Mouse (Mus musculus) limb, embryonic 13.5 days (tissue): Measurements from ENCODE around the gene Gstp1. TPM values are rescaled to one million over a fixed set of nuclear protein-coding genes. Genes with fewer than 3 reads are reported as not detected.

Source experiments
- ATAC-seq: fragments of 200-750 bp; cut with Nextera tagmentation; 2 replicates; pipeline ENCODE4 v1.8.0; 2017; ENCODE audit warnings: low read depth, moderate number of reproducible peaks, moderate TSS enrichment; ENCODE audit not compliant: low FRiP score
- H3K27ac ChIP-seq: fragments of 300-500 bp; sonication (generic); 2 replicates; pipeline ENCODE4 v1.5.1; 2015; ENCODE audit warnings: inconsistent platforms, mild to moderate bottlenecking, moderate library complexity
- H3K27me3 ChIP-seq: fragments of 300-500 bp; sonication (generic); 2 replicates; pipeline ENCODE4 v1.6.1; 2015; ENCODE audit warnings: mild to moderate bottlenecking, inconsistent platforms
- H3K36me3 ChIP-seq: fragments of 300-500 bp; sonication (generic); 2 replicates; pipeline ENCODE4 v1.6.1; 2015; ENCODE audit warnings: inconsistent platforms, mild to moderate bottlenecking, moderate library complexity
- H3K4me1 ChIP-seq: fragments of 300-500 bp; sonication (generic); 2 replicates; pipeline ENCODE4 v1.6.1; 2015; ENCODE audit warnings: inconsistent platforms
- H3K4me2 ChIP-seq: fragments of 300-500 bp; sonication (generic); replicated peaks from 2 replicates; pipeline ENCODE4 v1.6.1; 2015; ENCODE audit warnings: inconsistent platforms, mild to moderate bottlenecking, moderate library complexity
- H3K4me3 ChIP-seq: fragments of 300-500 bp; sonication (generic); 2 replicates; pipeline ENCODE4 v1.5.1; 2015; ENCODE audit warnings: moderate library complexity, mild to moderate bottlenecking, inconsistent platforms
- H3K9ac ChIP-seq: fragments of 300-500 bp; sonication (generic); 2 replicates; pipeline ENCODE4 v1.6.1; 2015; ENCODE audit warnings: mild to moderate bottlenecking, inconsistent platforms
- H3K9me3 ChIP-seq: fragments of 300-500 bp; sonication (generic); 2 replicates; pipeline ENCODE4 v1.6.1; 2016; ENCODE audit warnings: inconsistent platforms
- WGBS: fragments of 180-500 bp; shearing (Covaris S2); methylation state at CpG from one replicate; pipeline ENCODE4 v1.1.7; 2015; 5-methylcytosine and 5-hydroxymethylcytosine counted together
- polyA plus RNA-seq: library from polyadenylated mRNA; unstranded; fragments of >200 nt; fragmentation: Nextera tagmentation; extraction: Ambion mirVana; gene quantifications from 2 replicates; pipeline ENCODE4 v1.2.1, GENCODE M21; 2015

Gstp1 gene
- polyA plus RNA-seq, 1 experiment from 2014 or later, result 573 TPM

- no peak overlapping the region for H3K27ac ChIP-seq
- H3K36me3 ChIP-seq, result no peaks in the 10 kb centered on the region
- H3K9me3 ChIP-seq, result 0 out of 2 replicates have a peak, but pooled peaks cover 6% of the 10 kb centered on the region
- H3K4me2 ChIP-seq, result no peak overlapping the region
- no peak for ATAC-seq
- H3K4me3 ChIP-seq, result no peak overlapping the region
- no peaks in the 10 kb centered on the region for H3K27me3 ChIP-seq
- no peak overlapping the region for H3K9ac ChIP-seq
- H3K4me1 ChIP-seq, result no peaks in the 10 kb centered on the region
Measured at GRCm38 (mm10) chr19:4027576-4027975, 10.2 kb downstream of the Gstp1 start.

GRCm38 (mm10) chr19:4023185-4023584 lies 14.6 kb downstream of the Gstp1 start:
- Histone ChIP-seq H3K4me2 (no peak overlapping the region), H3K27ac (no peak overlapping the region), H3K4me1 (peaks cover 8% of the 10 kb centered on the region; the same call in 1 of the 2 replicates), H3K9me3 (0 out of 2 replicates have a peak, but pooled peaks cover 6% of the 10 kb centered on the region), H3K27me3 (no peaks in the 10 kb centered on the region), H3K4me3 (no peak overlapping the region), H3K36me3 (no peaks in the 10 kb centered on the region), H3K9ac (no peak overlapping the region)
- WGBS, result 74% methylated on average over 7 of the region's 7 CpGs
- ATAC-seq, result no peak

DNA sequence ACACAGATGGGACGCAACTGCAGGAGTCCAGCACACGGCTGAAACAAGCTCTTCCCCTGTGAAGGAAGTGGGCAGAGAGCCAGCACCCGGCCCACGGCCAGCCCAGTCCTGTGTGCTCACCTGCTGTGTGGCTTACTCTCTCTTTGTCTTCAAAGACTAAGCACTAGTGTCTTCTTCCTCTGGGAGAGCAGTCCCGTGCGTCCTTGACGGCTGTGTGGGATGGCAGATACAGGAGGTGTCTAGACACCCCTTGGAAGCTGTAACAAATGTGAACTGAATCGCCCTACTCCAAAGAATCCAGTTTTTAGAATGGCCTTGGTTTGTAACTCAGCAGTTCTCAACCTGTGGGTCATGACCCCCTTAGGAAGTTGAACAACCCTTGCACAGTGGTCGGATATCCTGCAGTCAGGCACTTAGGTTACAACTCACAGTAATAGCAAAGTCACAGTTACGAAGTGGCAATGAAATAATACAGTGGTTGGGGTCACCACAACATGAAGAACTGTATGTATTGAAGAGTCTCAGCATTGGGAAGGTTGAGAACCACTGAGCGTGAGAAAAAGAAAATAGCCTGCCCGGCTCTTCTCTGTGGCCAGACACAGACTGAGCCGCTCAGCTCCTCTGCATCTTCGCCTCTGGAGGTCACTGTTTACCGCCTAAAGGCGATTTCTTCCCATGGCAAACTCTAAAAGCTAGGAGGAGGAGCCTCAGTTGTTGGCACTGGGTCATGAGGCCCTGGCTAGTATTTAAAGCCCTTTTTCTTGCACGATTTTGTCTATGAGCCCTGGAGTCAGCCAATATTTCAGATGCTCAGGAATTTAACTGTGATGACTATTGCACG lies 18.8 kb downstream of the Gstp1 start:
- Histone ChIP-seq H3K9ac (no peak overlapping the region), H3K27ac (no peak overlapping the region), H3K27me3 (no peaks in the 10 kb centered on the region), H3K4me2 (no peak overlapping the region), H3K4me1 (peaks cover 8% of the 10 kb centered on the region; the same call in 1 of the 2 replicates), H3K4me3 (no peak overlapping the region), H3K36me3 (no peaks in the 10 kb centered on the region), H3K9me3 (no peaks in the 10 kb centered on the region)
- ATAC-seq, result peak; percentile 86
- WGBS, result 39% methylated on average over 18 of the region's 18 CpGs

- no peak for ATAC-seq
- Histone ChIP-seq H3K4me2 (no peak overlapping the region), H3K36me3 (no peaks in the 10 kb centered on the region), H3K27ac (no peak overlapping the region), H3K9me3 (no peaks in the 10 kb centered on the region), H3K9ac (no peak overlapping the region), H3K4me1 (peaks cover 8% of the 10 kb centered on the region; the same call in 1 of the 2 replicates), H3K27me3 (no peaks in the 10 kb centered on the region), H3K4me3 (no peak overlapping the region)
- WGBS, result 55% methylated on average over 10 of the region's 10 CpGs
Measured at GRCm38 (mm10) chr19:4017921-4018587, 19.7 kb downstream of the Gstp1 start.

- 50% methylated on average over 5 of the region's 5 CpGs for WGBS
Measured at GRCm38 (mm10) chr19:4015635-4016034, 22.1 kb downstream of the Gstp1 start.

GRCm38 (mm10) chr19:4014802-4015201 lies 23.0 kb downstream of the Gstp1 start:
- Histone ChIP-seq H3K27me3 (no peaks in the 10 kb centered on the region), H3K36me3 (peaks cover 12% of the 10 kb centered on the region), H3K4me2 (no peak overlapping the region), H3K4me3 (no peak overlapping the region), H3K4me1 (peaks cover 14% of the 10 kb centered on the region), H3K27ac (no peak overlapping the region), H3K9ac (0 out of 2 replicates have a peak overlapping the region, but pooled peaks have one; percentile 45), H3K9me3 (no peaks in the 10 kb centered on the region)
- no peak for ATAC-seq

More at GRCm38 (mm10) chr19:4015635-4016034, 22.1 kb downstream of the Gstp1 start:
- no peak overlapping the region for H3K4me3 ChIP-seq
- no peak for ATAC-seq
- H3K27ac ChIP-seq, result no peak overlapping the region
- H3K27me3 ChIP-seq, result no peaks in the 10 kb centered on the region
- H3K4me2 ChIP-seq, result no peak overlapping the region
- peaks cover 14% of the 10 kb centered on the region for H3K4me1 ChIP-seq
- peaks cover 5% of the 10 kb centered on the region for H3K36me3 ChIP-seq
- no peak overlapping the region for H3K9ac ChIP-seq
- no peaks in the 10 kb centered on the region for H3K9me3 ChIP-seq

DNA sequence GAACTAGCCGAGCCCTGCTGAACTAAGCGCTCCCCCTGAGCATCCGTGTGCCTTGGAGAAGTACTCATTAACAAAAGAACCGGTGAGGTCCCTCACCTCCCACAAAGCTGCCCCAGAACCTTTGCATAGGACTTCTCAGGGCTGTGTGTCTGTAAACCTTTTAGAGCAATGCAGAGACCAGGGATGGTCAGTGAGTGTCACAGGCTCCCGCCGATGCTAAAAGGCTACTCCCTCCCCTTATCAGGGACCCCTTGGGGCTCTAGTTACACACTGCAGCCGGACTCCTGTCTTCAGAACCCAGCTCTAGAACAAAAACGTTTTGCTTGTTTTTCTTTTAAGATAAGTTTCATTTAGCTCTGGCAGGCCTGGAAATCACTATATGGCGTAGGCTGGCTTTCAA lies 24.7 kb downstream of the Gstp1 start:
- no peaks in the 10 kb centered on the region for H3K9me3 ChIP-seq
- H3K9ac ChIP-seq, result peak overlapping the region; percentile 57
- ATAC-seq, result no peak; the same call in none of the 2 replicates
- peak overlapping the region; percentile 83 for H3K4me3 ChIP-seq
- no peak overlapping the region for H3K27ac ChIP-seq
- 21% methylated on average over 9 of the region's 9 CpGs for WGBS
- peaks cover 6% of the 10 kb centered on the region for H3K4me1 ChIP-seq
- peak overlapping the region; percentile 62 for H3K4me2 ChIP-seq
- peaks cover 30% of the 10 kb centered on the region for H3K36me3 ChIP-seq
- no peaks in the 10 kb centered on the region for H3K27me3 ChIP-seq

DNA sequence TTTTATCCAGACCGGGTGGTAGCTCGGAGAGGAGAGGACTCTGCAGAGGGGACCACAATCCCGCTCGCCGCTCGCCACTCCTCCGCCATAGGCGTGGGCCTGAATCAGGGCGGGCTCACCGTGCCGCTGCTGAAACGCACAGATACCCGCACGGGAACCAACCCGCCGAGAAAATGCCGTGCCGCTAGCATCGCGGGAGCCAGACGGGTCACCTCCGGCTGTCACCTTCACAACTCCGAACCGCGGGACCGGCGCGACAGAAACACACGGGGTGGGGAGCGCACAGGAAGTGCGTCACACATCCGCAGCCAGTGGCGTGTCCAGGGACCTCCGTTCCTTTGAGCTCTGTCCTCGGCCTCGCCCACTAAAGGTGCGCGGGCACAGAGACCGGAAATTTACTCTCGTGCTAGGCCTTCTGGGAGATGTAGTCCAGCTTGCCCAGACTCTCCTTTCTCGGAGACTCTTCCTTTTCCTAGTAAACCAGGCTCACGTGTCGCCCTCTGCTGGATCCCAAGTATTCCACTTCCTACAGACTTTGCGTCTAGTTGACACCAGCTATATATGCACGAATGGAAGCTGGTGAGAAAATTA lies 25.3 kb downstream of the Gstp1 start, which contains the start of gene Ndufv1:
Ndufv1 (minus strand) TSS at position 375 of the 591 bp plus-strand sequence.
- peak within 1 kb of the TSS; percentile 83 for H3K4me3 ChIP-seq
- peaks cover 35% of the 10 kb centered on the region for H3K36me3 ChIP-seq
- H3K9ac ChIP-seq, result peak within 1 kb of the TSS; percentile 85
- H3K4me1 ChIP-seq, result peaks cover 6% of the 10 kb centered on the region
- under 1% methylated on average over 45 of the region's 45 CpGs for WGBS
- peak; percentile 99 for ATAC-seq
- H3K4me2 ChIP-seq, result peak within 1 kb of the TSS; percentile 81
- H3K9me3 ChIP-seq, result no peaks in the 10 kb centered on the region
- H3K27ac ChIP-seq, result peak within 1 kb of the TSS; percentile 44
- H3K27me3 ChIP-seq, result no peaks in the 10 kb centered on the region

DNA sequence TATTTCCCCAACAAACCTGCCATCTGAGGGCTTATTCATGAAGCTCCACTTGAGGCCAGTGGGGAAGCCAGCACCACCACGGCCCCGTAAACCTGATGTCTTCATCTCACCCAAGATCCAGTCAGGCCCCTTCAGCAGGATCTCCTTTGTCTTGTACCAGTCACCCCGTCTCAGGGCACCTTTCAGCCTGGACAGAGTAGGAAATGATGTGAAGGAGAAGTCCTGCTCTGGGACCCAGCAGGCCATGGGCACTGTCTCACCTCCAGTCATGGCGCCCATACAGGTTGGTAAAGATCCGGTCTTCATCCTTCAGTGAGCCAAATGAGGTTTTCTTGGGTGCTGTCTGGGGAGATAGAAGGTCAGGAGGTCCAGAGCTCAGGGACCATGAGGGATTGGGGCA lies 26.7 kb downstream of the Gstp1 start:
- Histone ChIP-seq H3K4me1 (peaks cover 6% of the 10 kb centered on the region), H3K36me3 (peaks cover 50% of the 10 kb centered on the region), H3K27ac (no peak overlapping the region), H3K27me3 (no peaks in the 10 kb centered on the region), H3K9me3 (no peaks in the 10 kb centered on the region), H3K9ac (no peak overlapping the region), H3K4me2 (peak overlapping the region; percentile 81; the same call in 1 of the 2 replicates), H3K4me3 (peak overlapping the region; percentile 7; the same call in 1 of the 2 replicates)
- WGBS, result 92% methylated on average over 5 of the region's 5 CpGs
- no peak for ATAC-seq

- Histone ChIP-seq H3K9ac (no peak overlapping the region), H3K9me3 (no peaks in the 10 kb centered on the region), H3K27me3 (no peaks in the 10 kb centered on the region), H3K4me3 (no peak overlapping the region), H3K27ac (no peak overlapping the region), H3K4me1 (peaks cover 9% of the 10 kb centered on the region), H3K36me3 (peaks cover 59% of the 10 kb centered on the region), H3K4me2 (no peak overlapping the region)
- no peak for ATAC-seq
- WGBS, result 99% methylated on average over 8 of the region's 8 CpGs
Measured at GRCm38 (mm10) chr19:4005971-4006370, 31.8 kb downstream of the Gstp1 start.

DNA sequence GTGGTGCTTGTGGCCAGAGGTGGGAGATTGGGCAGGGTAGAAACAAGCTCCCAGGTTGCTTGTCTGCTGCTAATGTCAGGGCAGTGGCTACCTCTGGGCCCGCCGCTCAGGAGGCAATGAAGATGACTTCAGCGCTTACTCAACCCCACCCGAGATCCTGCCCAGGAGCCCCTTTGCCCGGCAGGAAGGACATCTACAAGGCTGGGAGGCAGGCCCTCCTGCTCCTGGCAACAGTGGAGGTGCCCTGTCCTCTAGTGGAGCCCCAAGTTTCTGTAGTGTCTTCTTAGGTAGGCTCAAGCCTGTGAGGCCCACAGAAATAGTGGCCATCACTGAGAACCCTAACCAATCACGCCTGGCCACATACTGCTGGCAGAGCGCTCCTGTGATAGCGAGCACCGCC lies 32.7 kb downstream of the Gstp1 start:
- Histone ChIP-seq H3K4me3 (no peak overlapping the region), H3K27ac (no peak overlapping the region), H3K4me2 (no peak overlapping the region), H3K36me3 (peaks cover 53% of the 10 kb centered on the region), H3K9ac (no peak overlapping the region), H3K9me3 (no peaks in the 10 kb centered on the region), H3K4me1 (peaks cover 11% of the 10 kb centered on the region), H3K27me3 (no peaks in the 10 kb centered on the region)
- 88% methylated on average over 9 of the region's 9 CpGs for WGBS
- no peak for ATAC-seq

DNA sequence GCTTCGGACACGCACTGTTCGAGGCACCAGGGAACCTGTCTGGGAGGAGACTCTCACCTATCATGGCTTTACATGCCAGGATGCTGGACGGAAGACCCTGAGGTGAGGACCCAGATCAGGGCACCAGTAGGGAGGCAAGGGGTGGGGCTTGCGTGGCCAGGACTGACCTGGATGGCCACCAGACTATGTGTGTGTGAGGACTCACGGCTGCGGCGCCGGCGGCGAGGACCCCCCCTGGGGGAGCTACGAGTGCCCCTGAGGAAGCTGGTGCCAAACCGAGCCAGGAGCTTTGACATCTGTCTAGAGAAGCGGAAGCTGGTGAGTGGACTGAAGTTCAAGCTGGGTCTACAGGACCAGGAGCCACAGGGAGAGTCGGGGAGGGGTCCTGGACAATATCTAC lies 33.5 kb downstream of the Gstp1 start:
- Histone ChIP-seq H3K9ac (peak overlapping the region; percentile 31; the same call in 1 of the 2 replicates), H3K4me3 (no peak overlapping the region), H3K4me1 (peaks cover 17% of the 10 kb centered on the region), H3K4me2 (no peak overlapping the region), H3K36me3 (peaks cover 46% of the 10 kb centered on the region), H3K27me3 (no peaks in the 10 kb centered on the region), H3K27ac (no peak overlapping the region), H3K9me3 (no peaks in the 10 kb centered on the region)
- WGBS, result 87% methylated on average over 15 of the region's 15 CpGs
- no peak for ATAC-seq
